Comparison of ENCODE assay signal across 18 mouse cellular contexts in the genomic region with DNA sequence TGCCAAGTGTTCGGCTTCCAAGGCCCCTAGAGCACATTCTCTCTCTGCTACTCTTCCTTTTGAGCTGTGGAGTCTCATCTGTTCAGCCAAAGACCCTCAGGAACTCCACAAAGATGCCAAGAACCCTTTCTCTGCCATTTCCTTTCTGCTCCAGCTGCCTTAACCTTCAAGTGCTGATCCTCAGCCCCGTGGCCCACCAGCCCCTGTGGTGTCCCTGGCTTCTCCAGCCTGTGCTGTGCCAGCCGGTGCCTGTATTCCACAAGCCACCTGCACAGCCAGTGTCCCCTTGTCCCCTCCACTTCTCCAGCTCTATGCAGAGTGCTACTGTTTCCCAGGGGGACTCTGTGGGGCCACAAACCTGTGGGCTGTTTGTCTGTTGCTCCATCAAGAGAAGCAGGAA.
DNase-seq lines count a peak whose midpoint lies in the region; ATAC-seq lines count a peak whose summit lies in the region.
"Had no signal": no experiment of that assay in that cellular context is flagged by ENCODE, and none has a peak within 500 bp of the region (broad histone marks: within the 10 kb centered on the region; RNA-seq: fewer than 3 reads in every experiment).

No protein-coding gene starts in this region.

- no peaks in the 10 kb centered on the region; the same call in 1 of the 2 replicates for H3K36me3 ChIP-seq in hindbrain, embryonic 16.5 days (ENCODE audit: control insufficient read depth, insufficient read depth, low read length)
- peaks cover 23% of the 10 kb centered on the region for H3K36me3 ChIP-seq in hindbrain, embryonic 12.5 days
- H3K36me3 ChIP-seq: embryonic facial prominence, embryonic 10.5 days had no signal

- H3K9me3 ChIP-seq in hindbrain, embryonic 16.5 days (ENCODE audit: control insufficient read depth, low read length), result no peaks in the 10 kb centered on the region
- H3K9me3 ChIP-seq in hindbrain, embryonic 12.5 days (replicated peaks), result no peaks in the 10 kb centered on the region
- H3K9me3 ChIP-seq: embryonic facial prominence, embryonic 10.5 days; hindbrain, embryonic 13.5 days had no signal

- ATAC-seq in hindbrain, embryonic 16.5 days, result no peak
- no peak for ATAC-seq in hindbrain, embryonic 12.5 days (ENCODE audit: low FRiP score)
- ATAC-seq: activated CD4-positive, CD25-positive, alpha-beta regulatory T cell, adult 4 months; forebrain, embryonic 16.5 days; intestine, embryonic 16.5 days; Patski had no signal

- DNase-seq in cerebellum, postnatal 14 days, result peak; percentile 43 to 56
- DNase-seq in cerebellum, adult 11 months, result no peak
- DNase-seq in left cerebral cortex, postnatal 4 days, result peak; percentile 52
- no peak for DNase-seq in left cerebral cortex, postnatal 14 days (ENCODE audit: low spot score in 2 of 2)
- DNase-seq: adrenal gland, postnatal 14 days; cerebellum, adult 8-10 months; gastrocnemius, postnatal 14 days; heart, adult 2 months had no signal

- H3K4me1 ChIP-seq in hindbrain, embryonic 16.5 days (ENCODE audit: control insufficient read depth, insufficient read depth, low read depth, low read length), result peaks cover 9% of the 10 kb centered on the region
- peaks cover 17% of the 10 kb centered on the region for H3K4me1 ChIP-seq in hindbrain, embryonic 12.5 days

- H3K27me3 ChIP-seq in hindbrain, embryonic 16.5 days (replicated peaks; ENCODE audit: control insufficient read depth, insufficient read depth, low read length), result no peaks in the 10 kb centered on the region
- no peaks in the 10 kb centered on the region for H3K27me3 ChIP-seq in hindbrain, embryonic 12.5 days
- H3K27me3 ChIP-seq: CH12.LX; heart, embryonic 12.5 days; hindbrain, embryonic 13.5 days; Patski had no signal

- intact Hi-C loops in left cerebral cortex, postnatal 4 days (cut with DNase I), result no loop called here
- intact Hi-C loops in left cerebral cortex, postnatal 14 days (cut with DNase I), result no loop called here

- H3K27ac ChIP-seq in hindbrain, embryonic 16.5 days (ENCODE audit: low read depth, low read length), result peak overlapping the region; percentile 41; the same call in 1 of the 2 replicates
- no peak overlapping the region for H3K27ac ChIP-seq in hindbrain, embryonic 12.5 days
- H3K27ac ChIP-seq: embryonic facial prominence, embryonic 10.5 days; heart, adult 2 months; hindbrain, embryonic 13.5 days had no signal

- WGBS in hindbrain, embryonic 16.5 days, result 57% methylated on average over 3 of the region's 3 CpGs
- 84% methylated on average over 3 of the region's 3 CpGs for WGBS in hindbrain, embryonic 12.5 days

- H3K4me2 ChIP-seq in hindbrain, embryonic 16.5 days (ENCODE audit: low read length), result no peak overlapping the region
- no peak overlapping the region for H3K4me2 ChIP-seq in hindbrain, embryonic 12.5 days (replicated peaks)
- H3K4me2 ChIP-seq: heart, embryonic 12.5 days; hindbrain, embryonic 13.5 days had no signal

- no peak overlapping the region for H3K9ac ChIP-seq in hindbrain, embryonic 16.5 days (ENCODE audit: low read depth, low read length)
- H3K9ac ChIP-seq in hindbrain, embryonic 12.5 days, result no peak overlapping the region
- H3K9ac ChIP-seq: heart, embryonic 12.5 days; hindbrain, embryonic 13.5 days had no signal

- no peak overlapping the region for H3K4me3 ChIP-seq in hindbrain, embryonic 16.5 days (ENCODE audit: low read length)
- H3K4me3 ChIP-seq in hindbrain, embryonic 12.5 days, result no peak overlapping the region
- H3K4me3 ChIP-seq: embryonic facial prominence, embryonic 10.5 days; heart, adult 2 months; heart, embryonic 12.5 days; hindbrain, embryonic 13.5 days had no signal

Comparison
In these comparisons a context has a peak if more than half of its experiments do, and no peak if none do; other contexts are left out.
1. DNase-seq: peak in cerebellum, postnatal 14 days (2 of 2) and left cerebral cortex, postnatal 4 days (single experiment); none in cerebellum, adult 11 months (single experiment) and left cerebral cortex, postnatal 14 days (0 of 2).